26 mouse cellular contexts compared by ENCODE assay signal in genomic region chr5:99559814-99560213, GRCm38 (mm10).
DNase-seq lines count a peak whose midpoint lies in the region; ATAC-seq and TF ChIP-seq lines count a peak whose summit lies in the region.
"Had no signal": no experiment of that assay in that cellular context is flagged by ENCODE, and none has a peak within 500 bp of the region (broad histone marks: within the 10 kb centered on the region; RNA-seq: fewer than 3 reads in every experiment).

No protein-coding gene starts in this region.

- H3K4me2 ChIP-seq in heart, embryonic 12.5 days, result no peak overlapping the region
- no peak overlapping the region for H3K4me2 ChIP-seq in hindbrain, postnatal 0 days (ENCODE audit: low read depth, low read length)
- H3K4me2 ChIP-seq: embryonic facial prominence, embryonic 12.5 days; forebrain, embryonic 12.5 days; kidney, embryonic 15.5 days; limb, embryonic 15.5 days; lung, embryonic 14.5 days; neural tube, embryonic 12.5 days had no signal

- H3K36me3 ChIP-seq in heart, embryonic 12.5 days, result no peaks in the 10 kb centered on the region
- no peaks in the 10 kb centered on the region for H3K36me3 ChIP-seq in hindbrain, postnatal 0 days (ENCODE audit: insufficient read depth, low read length)
- H3K36me3 ChIP-seq: embryonic facial prominence, embryonic 12.5 days; forebrain, embryonic 12.5 days; heart, embryonic 10.5 days; kidney, embryonic 15.5 days; limb, embryonic 15.5 days; neural tube, embryonic 12.5 days had no signal

- no peak overlapping the region for H3K4me3 ChIP-seq in heart, embryonic 12.5 days
- no peak overlapping the region for H3K4me3 ChIP-seq in hindbrain, postnatal 0 days (ENCODE audit: low read length)
- H3K4me3 ChIP-seq: embryonic facial prominence, embryonic 12.5 days; forebrain, embryonic 12.5 days; gastrocnemius, adult 2 months; heart, embryonic 10.5 days; kidney, embryonic 15.5 days; limb, embryonic 15.5 days; neural tube, embryonic 12.5 days had no signal

- H3K9me3 ChIP-seq in heart, embryonic 12.5 days (replicated peaks), result no peaks in the 10 kb centered on the region
- H3K9me3 ChIP-seq in hindbrain, postnatal 0 days (ENCODE audit: low read length), result no peaks in the 10 kb centered on the region
- H3K9me3 ChIP-seq: embryonic facial prominence, embryonic 12.5 days; forebrain, embryonic 12.5 days; heart, embryonic 10.5 days; kidney, embryonic 15.5 days; limb, embryonic 15.5 days; neural tube, embryonic 12.5 days had no signal

- 0 out of 2 replicates have a peak overlapping the region, but pooled peaks have one; percentile 14 for H3K9ac ChIP-seq in heart, embryonic 12.5 days
- no peak overlapping the region for H3K9ac ChIP-seq in hindbrain, postnatal 0 days (replicated peaks; ENCODE audit: low read length)
- H3K9ac ChIP-seq: embryonic facial prominence, embryonic 12.5 days; forebrain, embryonic 12.5 days; kidney, embryonic 15.5 days; limb, embryonic 15.5 days; liver, embryonic 14.5 days; lung, embryonic 14.5 days; neural tube, embryonic 12.5 days had no signal

- intact Hi-C loops in heart, postnatal 25 days (cut with DNase I), result no loop called here

- no peak for ATAC-seq in heart, embryonic 12.5 days (ENCODE audit: insufficient number of reproducible peaks, low FRiP score)
- ATAC-seq in hindbrain, postnatal 0 days, result 0 out of 2 replicates have a peak, but pooled peaks have one; percentile 29
- no peak for ATAC-seq in cerebellum, adult (ENCODE audit: insufficient number of reproducible peaks, low FRiP score, low TSS enrichment)
- ATAC-seq: CD4-positive, CD25-positive, alpha-beta regulatory T cell, adult 4 months had no signal

- no peak for TF ChIP-seq CTCF in hindbrain, postnatal 0 days (IDR thresholded peaks at IDR 0.05; ENCODE audit: low read depth)

- no peak overlapping the region for H3K27ac ChIP-seq in heart, embryonic 12.5 days (ENCODE audit: poor library complexity, severe bottlenecking)
- H3K27ac ChIP-seq in hindbrain, postnatal 0 days, result no peak overlapping the region
- H3K27ac ChIP-seq: embryonic facial prominence, embryonic 12.5 days; forebrain, embryonic 12.5 days; gastrocnemius, adult 2 months; heart, embryonic 10.5 days; kidney, embryonic 15.5 days; limb, embryonic 15.5 days; liver, embryonic 14.5 days; neural tube, embryonic 12.5 days had no signal

- 43% methylated on average over 3 of the region's 3 CpGs for WGBS in heart, embryonic 12.5 days
- WGBS in hindbrain, postnatal 0 days, result 17% methylated on average over 3 of the region's 3 CpGs

- H3K4me1 ChIP-seq in heart, embryonic 12.5 days (replicated peaks), result peaks cover 26% of the 10 kb centered on the region
- no peaks in the 10 kb centered on the region for H3K4me1 ChIP-seq in hindbrain, postnatal 0 days (ENCODE audit: insufficient read depth, low read length)
- H3K4me1 ChIP-seq: kidney, embryonic 15.5 days; limb, embryonic 15.5 days had no signal

- DNase-seq in heart, postnatal 25 days (ENCODE audit: low spot score), result no peak
- peak; percentile 81 for DNase-seq in Muller cell, postnatal 12 days (ENCODE audit: inconsistent ontology term)
- peak; percentile 58 for DNase-seq in embryo, embryonic 11 days
- peak; percentile 43 for DNase-seq in hindbrain, postnatal 0 days (ENCODE audit: low spot score)
- no peak for DNase-seq in spleen, postnatal 36 days (ENCODE audit: low spot score in 2 of 2)
- DNase-seq: cerebellum, adult 18-20 months; cerebellum, postnatal 25 days; gastrocnemius, adult 2 months; kidney, adult 11 months; kidney, postnatal 36 days; lung, embryonic 14.5 days; lung, postnatal 36 days; retina, postnatal 1 day; right cerebral cortex, postnatal 25 days; spleen, adult 18-20 months; thymus, postnatal 14 days had no signal

- H3K27me3 ChIP-seq in heart, embryonic 12.5 days (replicated peaks), result no peaks in the 10 kb centered on the region
- H3K27me3 ChIP-seq in hindbrain, postnatal 0 days (ENCODE audit: insufficient read depth, low read length), result no peaks in the 10 kb centered on the region
- H3K27me3 ChIP-seq: embryonic facial prominence, embryonic 12.5 days; kidney, embryonic 15.5 days; limb, embryonic 15.5 days; neural tube, embryonic 12.5 days had no signal

Comparison
In these comparisons a context has a peak if more than half of its experiments do, and no peak if none do; other contexts are left out.
1. DNase-seq: peak in Muller cell, postnatal 12 days (single experiment), embryo, embryonic 11 days (single experiment) and hindbrain, postnatal 0 days (single experiment); none in heart, postnatal 25 days (single experiment) and spleen, postnatal 36 days (0 of 2).